Mouse (Mus musculus) cortical plate, adult 2 months (tissue): ENCODE measurements around the gene Sema5b.

ENCODE experiments used
- CTCF ChIP-seq: fragments of 200-500 bp; IDR thresholded peaks from 2 replicates; pipeline ENCODE4 v1.5.1; 2011; ENCODE audit warnings: mild to moderate bottlenecking, control low read depth, low read length; ENCODE audit not compliant: insufficient read depth; ENCODE audit errors: extremely low read depth
- POLR2A ChIP-seq: fragments of 200-500 bp; IDR thresholded peaks from 2 replicates; pipeline ENCODE4 v1.6.1; 2011; ENCODE audit warnings: mild to moderate bottlenecking, low read length, control low read depth; ENCODE audit not compliant: insufficient read depth; ENCODE audit errors: extremely low read depth

- no peak for TF ChIP-seq CTCF
- no peak for TF ChIP-seq POLR2A
Observed at GRCm38 (mm10) chr16:35664847-35665246, 123.9 kb downstream of the Sema5b start.
